26 mouse cellular contexts compared by ENCODE assay signal in the genomic region with DNA sequence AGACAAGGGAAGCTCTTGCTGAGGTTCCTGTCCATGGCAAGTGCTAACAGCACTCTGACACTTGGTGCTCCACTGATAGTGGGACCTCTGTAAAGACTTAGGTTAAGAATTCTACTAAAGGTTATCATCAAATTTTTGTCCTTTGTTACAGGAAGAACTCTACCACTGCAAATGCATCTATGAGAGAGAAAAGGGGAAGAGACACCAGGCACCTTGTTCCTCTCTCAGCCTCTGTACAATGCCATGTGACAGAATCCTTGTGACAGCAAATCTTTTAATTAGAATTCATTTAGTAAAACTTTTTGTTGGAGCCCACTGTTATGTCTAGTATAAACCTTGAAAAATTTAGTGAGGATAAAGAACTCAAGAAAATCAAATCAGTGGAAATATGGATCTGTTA.
"Had no signal": no experiment of that assay in that cellular context is flagged by ENCODE, and none has a peak within 500 bp of the region (broad histone marks: within the 10 kb centered on the region; RNA-seq: fewer than 3 reads in every experiment).

No protein-coding gene starts in this region.

- H3K4me3 ChIP-seq: heart, adult 2 months; heart, embryonic 12.5 days; hindbrain, embryonic 10.5 days; hindbrain, embryonic 12.5 days; intestine, embryonic 15.5 days; layer of hippocampus, adult 2 months; limb, embryonic 13.5 days; limb, embryonic 15.5 days had no signal

- H3K4me1 ChIP-seq: hindbrain, embryonic 10.5 days; hindbrain, embryonic 12.5 days; intestine, embryonic 15.5 days; limb, embryonic 15.5 days had no signal

- DNase-seq: gastrocnemius, postnatal 14 days; gastrocnemius, postnatal 36 days; heart, adult 11 months; heart, adult 2 months; heart, postnatal 10 days; heart, postnatal 4 days; kidney, adult 18-20 months; kidney, adult 8-10 months; kidney, postnatal 10 days; kidney, postnatal 25 days; kidney, postnatal 4 days; layer of hippocampus, adult 9-11 months; layer of hippocampus, postnatal 36 days; left cerebral cortex, postnatal 4 days had no signal

- ATAC-seq: hindbrain, embryonic 16.5 days; inflammation-experienced regulatory T-cells, adult 6 months; intestine, embryonic 15.5 days; intestine, postnatal 0 days had no signal

- H3K9me3 ChIP-seq: heart, embryonic 12.5 days; hindbrain, embryonic 10.5 days; hindbrain, embryonic 12.5 days; intestine, embryonic 15.5 days; limb, embryonic 13.5 days; limb, embryonic 15.5 days had no signal

- H3K27me3 ChIP-seq: heart, embryonic 12.5 days; hindbrain, embryonic 12.5 days; intestine, embryonic 15.5 days; limb, embryonic 13.5 days; limb, embryonic 15.5 days had no signal

- H3K4me2 ChIP-seq: heart, embryonic 12.5 days; hindbrain, embryonic 12.5 days; hindbrain, embryonic 14.5 days; intestine, embryonic 15.5 days; limb, embryonic 13.5 days; limb, embryonic 15.5 days; liver, embryonic 11.5 days had no signal

- H3K27ac ChIP-seq: heart, adult 2 months; hindbrain, embryonic 10.5 days; hindbrain, embryonic 12.5 days; hindbrain, embryonic 14.5 days; intestine, embryonic 15.5 days; layer of hippocampus, adult 2 months; limb, embryonic 13.5 days; limb, embryonic 15.5 days had no signal

- H3K9ac ChIP-seq: heart, embryonic 12.5 days; hindbrain, embryonic 12.5 days; hindbrain, embryonic 14.5 days; intestine, embryonic 15.5 days; limb, embryonic 13.5 days; limb, embryonic 15.5 days had no signal

- H3K36me3 ChIP-seq: heart, embryonic 12.5 days; hindbrain, embryonic 10.5 days; hindbrain, embryonic 12.5 days; intestine, embryonic 15.5 days; limb, embryonic 13.5 days; limb, embryonic 15.5 days had no signal
